Mouse (Mus musculus) spleen, postnatal 10 days (tissue): ENCODE data around the gene CK137956.

Experiments used
- DNase-seq, 2 experiments: peaks; one replicate each; pipeline ENCODE4 v3.0.0; 2021 to 2022; ENCODE audit warnings: low spot score in 2 of 2

CK137956 gene

DNA sequence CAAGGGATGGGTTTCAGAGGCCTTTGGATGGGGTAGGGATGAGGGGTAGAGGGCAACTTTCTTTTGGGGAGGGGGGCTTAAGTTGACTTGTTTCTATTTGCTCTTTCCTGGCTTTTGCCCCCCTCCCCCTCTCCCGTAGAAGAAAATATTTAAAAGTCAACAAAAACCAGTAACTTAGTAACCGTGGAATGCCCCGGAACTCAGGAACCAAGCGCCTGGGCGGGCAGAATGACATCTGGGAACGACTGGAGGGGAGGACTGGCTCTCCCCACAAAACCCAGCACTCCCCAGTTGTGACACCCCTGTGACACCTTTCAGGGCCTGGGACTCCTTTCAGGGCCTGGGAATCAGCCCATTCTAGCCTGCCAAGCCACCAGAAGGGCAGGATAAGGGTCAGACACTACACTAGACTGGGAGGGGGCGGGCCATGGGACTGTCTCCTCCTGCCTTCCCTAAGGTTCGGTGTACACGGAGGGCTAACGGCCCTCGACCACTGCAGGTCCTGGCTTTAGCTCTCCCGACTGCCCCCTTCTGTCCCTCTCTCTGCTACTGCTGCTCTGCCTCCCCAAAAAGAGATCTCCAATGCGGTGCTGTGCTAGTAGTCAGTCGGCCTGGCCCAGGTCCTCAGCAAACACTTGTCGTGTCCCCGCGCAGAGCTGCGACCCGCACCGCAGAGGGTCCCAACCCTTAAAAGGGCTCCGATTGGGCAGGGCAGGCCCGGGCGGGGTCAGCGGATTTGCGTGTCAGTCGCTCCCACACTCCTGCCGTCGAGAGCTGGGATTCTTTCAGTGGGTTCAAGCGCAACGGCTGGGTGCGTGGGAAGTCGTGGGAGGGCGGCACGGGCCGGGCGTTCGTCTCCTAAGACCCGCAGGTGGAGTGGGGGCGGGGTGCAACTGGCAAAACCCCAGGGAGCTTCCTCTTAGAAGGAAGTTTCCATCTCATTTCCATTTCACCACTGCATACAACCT lies at the start of gene CK137956:
TSS of gene CK137956 (minus strand) at position 51 of the 968 bp plus-strand sequence.
- DNase-seq, result no peak

DNA sequence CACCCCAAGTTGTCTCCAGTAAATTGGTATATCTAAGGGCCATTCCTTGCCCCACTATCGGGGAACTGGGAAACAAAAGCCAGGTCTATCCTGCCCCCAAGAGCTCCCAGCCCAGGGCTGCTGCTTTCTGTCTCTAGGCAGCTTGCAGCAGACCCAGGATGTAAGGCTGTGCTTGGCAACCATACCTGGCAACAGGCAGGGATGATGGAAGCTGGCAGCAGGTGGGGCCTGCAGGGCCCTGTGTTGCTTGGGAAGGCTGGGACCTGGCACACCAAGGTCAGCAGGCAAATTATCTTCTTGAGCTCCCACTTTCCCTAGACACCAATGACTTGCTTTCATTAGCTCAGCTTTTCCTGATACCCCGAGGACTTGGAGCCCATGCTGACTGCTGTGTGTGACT lies 48.7 kb upstream of the CK137956 start:
- DNase-seq, result no peak

DNA sequence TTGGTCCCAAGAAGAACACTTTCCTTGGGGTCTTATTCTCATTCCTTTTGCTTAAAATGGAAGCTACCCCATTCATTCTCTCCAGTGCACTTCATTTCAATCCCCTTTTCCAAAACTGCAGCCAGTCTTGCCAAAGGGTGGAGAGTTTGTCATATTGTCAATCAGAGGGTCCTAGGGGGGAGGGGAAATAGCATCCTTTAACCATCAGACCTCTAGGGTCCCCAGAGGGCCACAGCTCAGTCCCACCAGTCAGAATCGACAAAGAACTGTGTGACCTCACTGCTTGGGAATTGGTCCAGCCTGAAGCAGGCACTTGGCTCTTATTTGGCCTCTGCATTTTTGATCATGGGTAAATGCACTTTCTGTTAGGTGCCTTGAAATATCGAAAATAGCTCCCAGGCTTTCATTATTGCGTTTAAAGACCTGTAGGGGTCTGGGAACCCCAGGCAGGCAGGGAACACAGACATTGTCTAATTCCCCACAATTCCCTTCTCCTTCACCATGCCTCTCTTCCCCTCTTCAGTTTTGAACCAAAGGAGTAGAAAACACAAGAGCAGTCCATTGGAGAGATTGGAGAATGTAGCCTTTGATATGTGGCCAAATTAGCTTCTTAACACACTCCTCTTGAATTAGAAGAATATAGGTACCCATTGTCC lies 34.2 kb upstream of the CK137956 start:
- no peak for DNase-seq

DNA sequence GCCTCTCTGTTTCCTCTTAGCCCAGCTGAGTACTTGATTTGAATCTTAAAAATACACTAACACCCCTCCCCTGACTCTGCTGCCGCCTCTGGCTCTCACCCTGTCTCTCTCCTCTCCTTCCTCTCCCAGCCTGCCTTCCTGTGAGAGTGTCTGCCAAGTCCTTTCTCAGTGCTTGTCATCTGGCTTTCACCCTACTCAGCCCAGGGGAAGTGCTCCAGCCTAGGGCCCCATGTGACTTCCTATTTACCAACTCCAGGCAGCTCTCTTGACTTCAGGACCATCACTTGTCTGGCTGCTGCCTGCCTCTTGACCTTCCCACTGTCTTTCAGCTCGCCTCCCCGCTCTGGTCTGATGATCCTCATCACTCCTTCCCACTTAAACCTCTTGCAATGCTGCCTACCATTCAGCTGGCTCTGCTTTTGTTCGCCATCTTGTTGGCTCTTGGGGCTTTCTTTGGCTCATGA lies 31.9 kb upstream of the CK137956 start:
- no peak for DNase-seq

DNA sequence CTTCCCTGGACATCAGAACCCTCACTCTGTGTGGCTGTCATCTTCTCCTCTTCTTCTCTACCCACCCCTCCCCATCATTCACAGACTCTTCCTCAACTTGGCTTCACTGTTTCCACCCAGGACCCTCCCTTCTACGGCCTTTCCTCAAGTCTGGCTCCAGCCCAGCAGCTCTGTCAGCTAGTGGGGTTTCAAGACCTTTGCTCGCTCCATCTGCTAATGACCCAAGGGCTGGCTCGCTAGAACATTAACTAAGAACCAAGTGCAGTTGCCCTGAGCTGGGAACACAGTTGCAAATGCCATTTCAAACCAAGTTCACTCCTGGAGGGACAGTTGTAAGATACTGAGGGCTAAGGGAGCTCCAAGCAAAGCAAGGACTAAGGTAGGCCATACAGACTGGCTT lies 28.5 kb upstream of the CK137956 start:
- no peak for DNase-seq

DNA sequence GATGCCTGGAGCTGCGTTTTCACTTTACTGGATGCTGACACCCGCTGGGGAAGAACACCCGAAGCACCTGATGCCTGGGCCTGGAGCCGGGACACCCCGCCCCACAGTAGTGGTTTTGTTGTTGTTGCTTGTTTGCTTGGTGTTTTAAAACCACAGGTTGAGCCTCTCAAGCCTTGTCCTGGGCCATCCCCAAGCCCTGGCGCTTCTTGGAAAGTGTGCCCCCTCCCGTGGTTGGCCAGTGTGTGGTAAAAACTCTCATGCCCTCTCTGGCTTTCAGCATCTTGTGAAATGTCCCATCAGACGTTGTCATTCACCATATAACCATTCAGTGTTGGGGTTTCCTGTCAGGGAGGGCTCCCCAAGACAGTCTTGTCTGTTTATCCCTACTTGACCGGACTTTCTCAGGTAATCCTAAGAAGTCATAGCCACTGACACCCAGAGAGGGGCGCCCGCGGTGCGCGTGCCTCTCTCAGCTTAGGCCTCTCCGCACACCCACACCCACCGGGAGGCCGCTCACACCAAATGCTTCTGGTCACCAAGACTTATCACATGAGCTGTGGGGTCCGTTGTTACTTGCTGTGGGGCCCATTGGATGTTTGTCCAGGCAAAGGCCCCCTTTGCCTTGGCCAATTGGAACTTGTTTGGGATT lies 18.7 kb upstream of the CK137956 start:
- no peak for DNase-seq

DNA sequence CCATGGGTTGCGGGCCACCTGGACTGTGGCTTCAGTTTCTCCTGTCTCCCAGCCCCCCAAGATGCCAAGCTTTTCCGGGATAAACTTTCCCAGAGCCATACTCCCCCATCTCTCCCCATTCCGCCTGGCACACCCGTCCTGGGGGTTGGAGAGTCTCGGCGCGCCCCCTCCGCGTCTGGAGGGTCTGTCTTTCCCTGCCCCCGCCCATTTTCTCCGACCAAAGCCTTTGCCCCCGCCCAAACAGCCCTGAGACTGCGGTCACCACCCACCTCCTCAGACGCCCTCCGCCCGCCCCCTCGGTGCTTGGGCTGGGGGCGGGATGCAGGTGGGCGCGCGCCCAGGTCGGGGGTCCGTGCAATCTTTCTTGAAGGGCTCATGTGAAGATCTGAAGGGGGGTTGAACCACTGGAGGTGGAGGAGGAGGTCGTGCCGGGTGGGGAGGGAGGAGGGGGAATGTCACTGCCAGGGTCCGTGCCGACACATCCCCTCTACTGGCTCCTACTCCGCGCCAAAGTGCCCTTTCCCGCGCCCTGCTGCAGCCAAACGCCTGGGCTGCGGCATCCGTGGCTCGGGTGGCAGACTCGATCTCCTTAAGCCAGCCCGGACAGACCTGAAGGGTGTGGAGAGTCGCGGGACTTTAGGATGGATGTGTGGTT lies 17.9 kb upstream of the CK137956 start:
- DNase-seq, result no peak

DNA sequence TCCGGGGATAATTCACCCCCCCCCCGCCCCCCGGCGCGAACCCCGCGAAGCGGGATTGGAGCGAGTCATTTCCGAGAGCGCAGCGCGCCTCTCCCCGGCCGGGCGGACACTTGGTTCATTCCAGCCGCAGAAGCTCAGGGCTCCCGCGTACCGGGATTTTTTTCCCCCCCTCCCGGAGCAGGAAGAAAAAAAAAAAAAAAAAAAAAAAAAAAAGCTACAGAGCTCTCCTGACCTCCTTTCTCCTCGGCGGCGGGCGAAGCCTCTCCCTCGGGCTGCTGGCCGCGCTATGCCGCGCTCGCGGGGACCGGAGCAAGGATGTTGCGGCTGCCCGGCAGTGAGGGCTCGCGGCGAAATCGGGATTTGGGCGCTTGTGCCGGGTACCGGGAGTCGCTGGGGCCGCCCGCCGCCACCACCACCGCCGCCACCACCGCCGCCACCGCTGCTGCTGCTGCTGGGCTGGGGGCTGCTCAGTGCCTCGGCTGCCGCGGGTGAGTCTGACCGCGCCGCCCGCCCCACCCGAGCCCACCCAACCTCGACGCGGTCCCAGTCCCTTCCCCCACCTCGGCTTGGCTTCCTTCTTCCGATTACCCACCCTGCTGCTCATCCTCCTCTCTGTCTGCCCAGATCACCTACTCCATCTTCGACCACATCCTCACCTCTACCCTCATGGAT lies 17.2 kb upstream of the CK137956 start, which contains the start of gene Csmd2:
TSS of gene Csmd2 (plus strand) at position 74 of the 672 bp plus-strand sequence.
- no peak for DNase-seq

DNA sequence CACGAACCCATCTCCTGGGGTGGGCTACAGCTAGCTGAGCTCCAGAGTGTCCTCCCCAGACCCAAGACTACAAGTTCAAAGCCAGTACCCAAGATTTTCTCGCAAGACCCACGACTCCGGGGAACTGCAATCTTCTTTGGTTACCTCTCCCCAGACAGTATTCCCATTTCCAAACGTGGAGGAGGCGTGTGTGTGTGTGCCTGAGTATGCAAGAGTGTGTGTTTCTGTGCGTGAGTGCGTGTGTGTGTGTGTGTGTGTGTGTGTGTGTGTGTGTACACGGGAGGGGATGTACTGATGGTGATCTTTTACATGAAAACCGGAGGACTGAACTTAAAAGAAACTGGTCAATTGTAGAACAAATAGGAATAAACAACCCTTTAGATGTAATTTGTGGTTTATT lies 16.5 kb upstream of the CK137956 start:
- no peak for DNase-seq

DNA sequence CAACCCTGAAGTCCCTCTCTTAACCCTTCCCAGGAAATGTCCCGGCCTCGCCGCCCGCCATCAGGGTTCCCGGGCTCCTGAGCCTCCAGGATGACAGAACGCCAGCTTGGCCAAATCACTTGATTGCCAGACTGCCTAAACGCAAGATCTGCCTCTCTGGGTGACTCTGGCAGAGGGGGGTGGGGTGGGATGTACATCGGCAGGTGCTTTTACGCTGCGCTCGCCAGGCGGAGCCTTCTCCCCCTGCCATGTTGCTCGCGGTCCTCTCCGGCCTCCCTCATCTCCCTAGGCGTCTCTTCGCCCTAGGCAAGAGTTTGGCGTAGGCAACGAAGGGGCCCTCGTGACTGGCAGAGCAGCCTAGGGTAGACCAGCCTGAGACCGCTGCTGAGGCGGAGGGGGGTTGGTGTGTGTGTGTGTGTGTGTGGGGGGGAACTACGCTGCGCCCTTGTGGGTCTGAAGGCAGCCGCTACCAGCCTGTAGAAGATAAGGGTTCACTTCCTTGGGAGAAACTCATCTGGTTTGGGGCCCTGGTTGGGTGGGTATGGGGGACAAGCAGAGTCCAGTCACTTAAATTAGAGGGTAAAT lies 15.8 kb upstream of the CK137956 start:
- DNase-seq, result no peak

DNA sequence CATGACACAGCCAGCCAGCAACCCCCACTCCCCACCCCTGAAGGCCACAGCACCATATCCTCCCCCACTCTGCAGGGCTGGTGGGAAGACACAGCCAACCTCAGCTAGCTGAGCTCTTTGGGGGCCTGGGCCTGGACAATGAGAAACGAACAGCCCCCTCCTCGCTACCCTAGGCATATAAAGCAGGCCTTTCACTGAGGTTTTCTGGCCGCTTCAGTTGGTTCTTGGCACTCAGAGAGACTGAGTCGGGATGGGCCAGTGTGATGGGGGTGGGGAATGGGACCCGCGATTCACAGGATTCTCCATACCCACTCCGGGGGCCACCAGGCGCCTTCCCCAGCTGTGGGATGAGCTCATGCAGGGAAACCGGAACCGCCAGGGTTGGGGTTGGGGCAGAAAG lies 15.1 kb upstream of the CK137956 start:
- DNase-seq, result no peak

DNA sequence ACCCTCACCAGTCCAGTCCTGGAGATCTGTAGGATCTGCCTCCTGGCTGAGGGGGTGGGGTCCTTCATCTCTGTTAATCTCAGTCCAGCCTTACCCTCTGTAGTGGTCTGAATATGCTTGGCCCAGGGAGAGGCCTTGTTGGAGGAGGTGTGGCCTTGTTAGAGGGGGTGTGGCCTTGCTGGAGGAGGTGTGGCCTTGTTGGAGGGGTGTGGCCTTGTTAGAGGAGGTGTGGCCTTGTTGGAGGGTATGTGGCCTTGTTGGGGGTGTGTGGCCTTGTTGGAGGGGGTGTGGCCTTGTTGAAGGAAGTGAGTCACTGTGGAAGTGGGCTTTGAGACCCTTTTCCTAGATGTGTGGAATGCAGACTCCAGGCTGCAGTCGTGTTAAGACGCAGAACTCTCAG lies 13.7 kb upstream of the CK137956 start:
- no peak for DNase-seq

DNA sequence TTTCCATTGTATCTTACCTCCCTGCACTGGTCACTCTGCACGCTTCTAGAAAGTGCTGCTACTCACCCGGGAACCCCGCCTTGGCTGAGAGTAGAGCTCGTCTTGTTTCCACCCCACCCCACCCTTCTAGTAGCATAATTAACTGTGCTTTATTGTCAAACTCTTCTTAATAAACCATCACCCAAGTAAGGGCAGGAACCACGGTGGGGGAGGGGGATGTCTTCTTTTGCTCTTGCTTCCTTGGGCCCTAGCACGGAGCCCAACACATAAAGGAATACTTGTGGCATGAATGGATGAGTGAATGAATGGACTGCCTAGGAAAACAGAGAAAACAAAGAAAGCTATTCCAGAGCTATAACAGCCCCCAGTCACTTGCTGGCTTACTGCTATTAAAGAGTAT lies 10.4 kb upstream of the CK137956 start:
- DNase-seq, result no peak

DNA sequence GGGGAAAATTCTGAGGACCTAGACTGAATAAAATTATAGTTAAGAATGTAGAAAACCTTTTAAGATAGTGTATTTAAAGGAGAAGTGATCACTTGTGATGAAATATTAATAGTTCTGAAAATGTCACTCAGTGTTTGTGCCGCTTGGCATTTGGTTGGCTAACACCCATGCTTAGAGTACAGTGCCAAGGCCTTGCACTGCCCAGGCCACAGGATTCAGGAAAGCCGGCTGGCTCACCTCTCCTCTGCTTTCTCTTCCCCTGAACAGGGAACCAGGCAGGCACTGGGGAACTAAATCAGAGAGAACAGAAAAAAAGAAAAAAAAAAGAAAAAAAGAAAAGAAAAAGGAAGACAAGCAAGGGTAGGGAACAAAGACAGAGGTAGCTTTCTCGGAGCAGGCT lies 2.2 kb upstream of the CK137956 start:
- DNase-seq, result no peak

DNA sequence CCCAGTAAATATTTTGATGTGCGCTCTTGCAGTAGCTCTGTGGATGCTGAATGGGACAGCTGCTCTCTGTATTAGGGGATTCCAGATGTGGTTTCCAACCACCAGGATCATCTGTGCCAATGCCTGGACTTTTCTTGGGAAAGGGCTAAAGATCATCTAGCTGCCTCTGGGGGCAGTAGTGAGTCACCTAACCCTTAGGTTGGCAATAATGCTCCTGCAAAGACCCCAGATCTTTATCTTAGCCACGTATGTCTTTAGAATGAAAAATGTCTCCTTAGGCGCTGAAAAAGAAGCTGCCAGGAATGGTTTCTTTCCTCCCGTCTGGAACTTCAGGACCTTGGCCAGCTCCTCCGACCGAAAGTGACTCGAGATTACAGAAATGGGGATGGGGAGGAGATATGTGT lies 731 bp downstream of the CK137956 start:
- no peak for DNase-seq

DNA sequence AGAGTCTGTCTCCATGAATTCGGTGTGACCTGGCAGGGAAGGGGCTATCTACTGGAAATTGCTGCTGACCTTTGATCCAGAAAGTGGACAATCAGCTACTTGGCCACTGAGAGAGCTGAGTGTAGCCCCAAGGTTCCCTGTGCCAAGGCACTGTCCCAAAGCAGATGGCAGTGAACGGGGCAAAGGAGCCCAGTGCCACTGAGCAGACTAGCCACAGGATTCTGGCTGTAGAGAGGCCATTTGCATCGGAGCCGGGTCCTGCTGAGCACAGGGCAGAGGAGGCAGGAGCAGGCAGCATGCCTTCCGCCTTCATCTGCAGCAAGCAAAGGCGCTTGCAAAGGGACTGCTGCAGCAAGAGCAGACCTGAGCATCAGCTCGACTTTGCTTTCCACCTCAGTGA lies 1.6 kb downstream of the CK137956 start:
- no peak for DNase-seq

DNA sequence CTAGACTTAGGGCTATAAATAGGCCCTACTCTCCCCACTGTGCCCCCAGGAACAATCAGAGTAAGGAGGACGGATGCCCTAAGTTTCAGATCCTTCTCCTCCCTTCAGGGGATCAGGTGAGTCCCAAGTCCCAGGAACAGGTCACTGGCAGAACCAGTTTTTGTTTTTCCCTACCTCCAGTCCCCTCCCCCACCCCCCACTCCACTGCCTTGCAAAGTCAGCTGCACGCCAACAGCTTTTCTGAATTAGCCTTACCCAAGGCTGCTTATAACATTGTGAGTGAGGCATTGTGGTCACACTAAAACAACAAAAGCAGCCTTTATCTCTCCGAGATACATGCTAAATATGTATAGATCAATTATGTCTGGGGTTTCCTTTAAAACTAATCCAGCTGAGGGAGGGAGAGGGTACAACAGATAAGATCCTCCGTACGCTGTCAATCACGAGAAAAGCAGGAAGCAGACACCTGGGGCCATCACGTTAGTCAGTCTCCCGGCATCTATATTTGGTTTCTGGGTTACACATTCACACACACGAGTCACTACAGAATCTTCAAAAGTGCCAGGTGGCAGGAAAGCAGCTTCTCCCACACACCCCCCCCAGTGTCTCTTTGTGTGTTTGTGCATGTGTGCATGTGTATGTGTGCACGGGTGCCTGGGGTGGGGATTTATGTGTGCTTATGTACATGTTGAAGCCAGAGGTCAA lies 17.6 kb downstream of the CK137956 start:
- no peak for DNase-seq

DNA sequence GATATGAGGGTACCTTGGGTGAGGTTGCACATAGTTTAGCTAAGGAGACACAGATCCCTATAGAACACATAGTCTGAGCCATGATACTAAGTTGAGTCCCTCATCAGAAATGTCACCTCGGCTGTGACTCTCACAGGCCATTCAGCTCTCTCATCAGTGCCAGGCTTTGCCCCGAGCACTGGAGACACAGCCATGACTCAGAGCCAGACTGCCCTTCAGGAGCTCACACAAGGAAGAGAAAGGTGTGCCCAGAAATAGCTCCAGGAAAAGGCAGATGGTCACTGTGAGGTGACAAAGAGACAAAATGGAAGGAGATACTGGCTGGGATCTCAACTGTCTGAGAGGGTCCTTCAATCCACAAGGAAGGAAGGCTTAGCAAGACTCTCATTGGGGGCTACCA lies 23.1 kb downstream of the CK137956 start:
- no peak for DNase-seq

DNA sequence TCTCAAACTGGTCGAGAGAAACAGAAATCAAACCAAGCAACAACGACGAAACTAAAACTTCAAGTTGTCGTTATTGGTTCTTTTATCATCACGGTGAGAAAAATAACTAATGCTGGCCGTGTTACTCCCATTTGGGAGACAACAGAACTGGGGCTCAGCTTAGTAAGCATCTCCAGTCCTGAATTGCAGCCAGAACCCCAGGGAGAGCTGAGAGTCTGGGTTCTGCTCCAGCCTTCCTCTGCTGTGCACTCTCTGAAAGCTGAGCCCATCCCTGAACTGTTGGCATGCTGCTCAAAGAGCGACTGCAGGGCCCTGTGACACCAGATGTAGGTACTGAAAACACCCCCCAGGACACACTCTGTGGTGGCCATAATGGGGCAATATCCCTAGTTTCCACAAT lies 33.3 kb downstream of the CK137956 start:
- no peak for DNase-seq

DNA sequence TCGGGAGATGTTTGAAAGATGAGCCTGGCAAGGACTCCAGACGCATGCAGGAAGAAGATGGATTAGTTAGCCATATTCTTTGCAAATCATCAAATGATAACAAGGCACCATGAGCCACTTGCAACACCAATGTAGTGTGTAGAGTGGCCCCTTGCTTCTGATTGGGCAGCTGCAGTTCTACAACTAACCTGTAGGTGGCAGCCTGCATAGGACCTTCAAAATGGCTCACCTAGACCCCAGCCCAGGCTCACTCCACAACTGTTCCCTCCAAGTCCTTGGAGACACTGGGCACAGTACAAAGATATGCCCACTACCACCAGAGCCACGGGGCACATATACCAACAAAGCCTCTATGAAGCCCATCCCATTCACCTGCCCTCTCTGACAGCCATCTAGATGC lies 35.4 kb downstream of the CK137956 start:
- no peak for DNase-seq
